Mouse (Mus musculus): ENCODE measurements around the gene Ascc1.

Gene Ascc1

GRCm38 (mm10) chr10:60080982-60081825, 78.6 kb downstream of the Ascc1 start:
- no peak for DNase-seq

- DNase-seq = no peak
These were observed 79.3 kb downstream of the Ascc1 start for GRCm38 (mm10) chr10:60081905-60082304.

- peak; percentile 32 for DNase-seq
These were observed 81.5 kb downstream of the Ascc1 start for GRCm38 (mm10) chr10:60084065-60084464.

- no peak for DNase-seq
These were observed 89.7 kb downstream of the Ascc1 start for GRCm38 (mm10) chr10:60092311-60092710.

- no peak for DNase-seq
These were observed 91.1 kb downstream of the Ascc1 start for GRCm38 (mm10) chr10:60093751-60094150.

- no peak for DNase-seq
These were observed 93.0 kb downstream of the Ascc1 start for GRCm38 (mm10) chr10:60095558-60095957.

GRCm38 (mm10) chr10:60096302-60096701, 93.7 kb downstream of the Ascc1 start:
- no peak for DNase-seq

GRCm38 (mm10) chr10:60097146-60097545, 94.5 kb downstream of the Ascc1 start:
- DNase-seq = no peak

- DNase-seq = no peak
These were observed 95.2 kb downstream of the Ascc1 start for GRCm38 (mm10) chr10:60097774-60098173.

- no peak for DNase-seq
These were observed 103.0 kb downstream of the Ascc1 start for GRCm38 (mm10) chr10:60105391-60106145.

- peak; percentile 63 for DNase-seq
These were observed 103.5 kb downstream of the Ascc1 start, which contains the start of gene Spock2 for GRCm38 (mm10) chr10:60106146-60106530. Spock2 (plus strand) TSS chr10:60106219.

GRCm38 (mm10) chr10:60106531-60107186, 104.1 kb downstream of the Ascc1 start:
- peak; percentile 75 for DNase-seq

GRCm38 (mm10) chr10:60107448-60107847, 104.8 kb downstream of the Ascc1 start:
- peak; percentile 47 for DNase-seq

GRCm38 (mm10) chr10:60108321-60109111, 105.9 kb downstream of the Ascc1 start:
- no peak for DNase-seq

GRCm38 (mm10) chr10:60109336-60109735, 106.7 kb downstream of the Ascc1 start:
- no peak for DNase-seq

GRCm38 (mm10) chr10:60109989-60110388, 107.4 kb downstream of the Ascc1 start:
- no peak for DNase-seq

- no peak for DNase-seq
These were observed 108.4 kb downstream of the Ascc1 start for GRCm38 (mm10) chr10:60110908-60111475.

GRCm38 (mm10) chr10:60113965-60114690, 111.5 kb downstream of the Ascc1 start:
- DNase-seq = no peak

GRCm38 (mm10) chr10:60115345-60116185, 113.0 kb downstream of the Ascc1 start:
- DNase-seq = peak; percentile 85

GRCm38 (mm10) chr10:60116997-60117396, 114.4 kb downstream of the Ascc1 start:
- no peak for DNase-seq
